Mouse (Mus musculus): ENCODE data around the gene Slc25a18.
"Not testable (repeated sequence)": the region's sequence is repeated elsewhere in the genome, so short reads cannot be mapped to it uniquely, and the experiment has no call there.

Gene Slc25a18

GRCm38 (mm10) chr6:120798019-120798418 lies 24.6 kb downstream of the Slc25a18 start:
- DNase-seq (ENCODE audit: low spot score in 2 of 2), result peak in 1 of 2 experiments; percentile 47

- DNase-seq (ENCODE audit: low spot score in 2 of 2), result no peak
Measured at GRCm38 (mm10) chr6:120798905-120799304, 25.5 kb downstream of the Slc25a18 start.

GRCm38 (mm10) chr6:120799581-120800041 lies 26.2 kb downstream of the Slc25a18 start:
- no peak for DNase-seq (ENCODE audit: low spot score in 2 of 2)

DNA sequence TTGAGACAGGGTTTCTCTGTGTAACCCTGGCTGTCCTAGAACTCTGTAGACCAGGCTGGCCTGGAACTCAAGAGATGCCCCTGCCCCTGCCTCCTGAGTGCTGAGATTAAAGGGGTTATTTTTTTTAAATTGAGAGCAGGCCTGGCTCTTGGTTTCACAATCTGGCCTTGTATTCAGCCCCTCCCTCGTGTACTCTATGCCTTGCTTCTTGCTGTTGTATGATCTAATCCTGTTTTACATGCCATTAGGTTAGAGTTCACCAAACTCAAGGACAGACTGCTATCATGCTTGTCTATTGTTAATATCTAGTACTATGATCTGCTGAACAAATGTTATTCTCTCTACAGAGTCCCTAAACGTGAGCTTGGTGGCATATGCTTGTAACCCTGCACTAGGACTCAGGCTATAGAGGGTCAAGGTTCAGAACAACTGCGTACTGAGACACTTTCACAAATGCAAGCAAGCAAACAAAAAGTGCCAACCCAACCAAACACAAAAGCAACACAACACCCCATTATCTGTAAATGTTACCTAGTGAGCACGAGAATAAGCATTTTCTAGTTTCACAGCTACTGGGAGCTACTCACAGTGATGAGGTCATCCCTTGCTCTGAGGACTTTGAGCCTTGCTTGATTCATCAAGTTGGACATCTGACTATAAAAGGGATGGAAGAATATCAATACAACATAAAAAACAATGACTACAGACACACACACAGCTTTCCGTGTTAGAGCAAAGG lies 33.8 kb downstream of the Slc25a18 start:
- no peak for DNase-seq (ENCODE audit: low spot score in 2 of 2)

DNA sequence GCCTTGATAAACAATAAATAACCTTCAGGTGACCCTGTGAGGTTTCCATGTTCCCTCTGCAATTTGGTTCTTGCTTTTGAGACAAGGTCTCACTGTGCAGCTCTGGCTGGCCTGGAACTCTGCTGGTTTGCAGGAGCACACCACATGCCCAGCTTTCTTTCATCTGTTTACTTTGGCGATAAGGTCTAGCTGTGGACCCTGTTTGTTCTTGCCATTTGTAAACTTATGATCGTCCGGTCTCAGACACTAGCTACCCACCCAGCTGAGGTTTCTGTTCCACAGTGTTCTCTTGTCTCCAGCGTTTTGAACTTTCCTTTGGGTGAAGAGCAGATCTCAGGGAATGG lies 34.3 kb downstream of the Slc25a18 start:
- no peak for DNase-seq (ENCODE audit: low spot score in 2 of 2)

GRCm38 (mm10) chr6:120811999-120812398 lies 38.6 kb downstream of the Slc25a18 start:
- DNase-seq (ENCODE audit: low spot score in 2 of 2), result not testable (repeated sequence)

- DNase-seq (ENCODE audit: low spot score in 2 of 2), result no peak
Measured at GRCm38 (mm10) chr6:120819294-120819693, 45.9 kb downstream of the Slc25a18 start.

- no peak for DNase-seq (ENCODE audit: low spot score in 2 of 2)
Measured at GRCm38 (mm10) chr6:120820144-120820543, 46.8 kb downstream of the Slc25a18 start.

DNA sequence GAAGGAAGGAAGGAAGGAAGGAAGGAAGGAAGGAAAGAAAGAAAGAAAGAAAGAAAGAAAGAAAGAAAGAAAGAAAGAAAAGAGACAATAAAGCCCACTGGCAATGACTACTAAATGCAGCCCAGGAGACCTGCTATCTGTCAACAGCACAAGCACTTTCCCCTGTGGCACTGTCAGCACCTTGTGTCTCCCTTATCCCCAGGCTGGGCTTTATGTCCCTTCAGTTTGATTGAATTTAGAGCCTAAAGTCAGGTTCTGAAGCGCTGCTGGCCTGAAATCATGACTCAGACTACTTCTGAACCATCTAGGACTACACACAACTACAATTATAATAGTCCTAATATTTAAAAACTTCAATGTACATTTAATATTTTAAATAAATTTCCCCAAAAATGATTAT lies 47.6 kb downstream of the Slc25a18 start:
- no peak for DNase-seq (ENCODE audit: low spot score in 2 of 2)

DNA sequence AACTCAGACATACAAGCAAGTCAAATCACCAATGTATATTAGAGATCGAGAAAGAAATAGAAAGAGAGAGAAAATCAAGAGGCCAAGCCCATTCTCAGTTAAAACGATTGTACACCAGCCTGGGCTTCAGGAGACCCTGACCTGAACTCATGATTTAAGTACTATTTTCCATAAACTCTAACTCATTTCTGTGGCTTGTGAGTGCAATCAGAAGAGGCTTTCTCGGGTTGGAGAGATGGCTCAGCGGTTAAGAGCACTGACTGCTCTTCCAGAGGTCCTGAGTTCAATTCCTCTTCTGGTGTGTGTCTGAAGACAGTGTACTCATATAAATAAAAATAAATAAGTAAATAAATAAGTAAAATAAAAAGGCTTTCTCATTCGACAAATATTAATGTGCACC lies 48.3 kb downstream of the Slc25a18 start:
- DNase-seq (ENCODE audit: low spot score in 2 of 2), result no peak

GRCm38 (mm10) chr6:120822307-120822928 lies 49.0 kb downstream of the Slc25a18 start, which contains the start of gene Atp6v1e1:
Gene Atp6v1e1 (minus strand): TSS chr6:120822793.
- peak; percentile 86 to 93 for DNase-seq (ENCODE audit: low spot score in 2 of 2)

GRCm38 (mm10) chr6:120822937-120823614 lies 49.7 kb downstream of the Slc25a18 start:
- no peak for DNase-seq (ENCODE audit: low spot score in 2 of 2)

DNA sequence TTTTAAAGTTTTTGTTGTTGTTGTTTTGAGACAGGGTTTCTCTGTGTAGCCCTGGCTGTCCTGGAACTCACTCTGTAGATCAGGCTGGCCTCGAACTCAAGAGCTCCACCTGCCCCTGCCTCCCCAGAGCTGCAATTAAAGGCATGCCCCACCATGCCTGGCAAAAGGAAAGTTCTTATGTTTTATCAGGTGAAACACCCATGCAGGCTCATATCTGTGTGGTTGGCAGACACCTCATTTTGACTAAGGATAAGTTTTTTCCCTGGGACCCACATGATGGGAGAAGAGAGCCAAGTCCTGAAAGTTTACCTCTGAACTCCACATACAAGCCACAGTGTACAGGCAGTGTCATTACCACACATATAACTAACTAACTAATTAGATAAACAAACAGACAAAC lies 56.7 kb downstream of the Slc25a18 start:
- no peak for DNase-seq (ENCODE audit: low spot score in 2 of 2)

DNA sequence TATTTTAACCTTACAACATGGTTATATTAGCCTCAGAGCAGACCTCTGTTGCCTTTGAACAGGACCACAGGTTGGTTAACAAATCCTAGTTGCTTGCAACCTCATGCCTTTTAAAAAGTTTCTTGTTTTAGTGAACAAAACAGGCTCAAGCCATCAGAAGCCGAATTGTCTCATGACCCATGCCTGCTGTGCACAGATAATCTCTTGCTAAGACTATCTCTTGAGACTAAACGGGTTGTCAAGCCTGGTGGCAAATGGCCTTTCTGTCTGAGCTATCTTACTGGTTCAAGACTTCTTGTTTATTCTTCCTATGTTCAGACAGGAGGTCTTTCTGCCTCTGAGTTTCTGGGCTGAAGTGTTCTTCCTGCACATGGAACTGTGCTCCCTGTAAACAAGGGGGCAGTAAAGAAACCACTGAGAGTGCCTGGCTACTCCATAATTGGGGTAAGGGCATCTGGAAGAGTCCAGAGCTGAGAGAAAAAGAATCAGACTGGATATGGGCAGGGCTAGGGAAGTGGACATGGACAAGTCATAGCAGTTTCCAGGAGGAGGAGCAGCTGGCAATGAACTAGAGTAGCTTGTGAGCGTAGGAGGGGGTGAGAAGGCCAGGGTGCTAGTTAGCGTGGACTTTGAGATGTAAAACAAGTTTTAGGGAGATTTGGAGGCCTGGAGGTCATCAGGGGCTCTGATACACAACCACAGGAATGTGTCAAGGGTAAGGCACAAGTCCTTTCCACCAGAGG lies 57.7 kb downstream of the Slc25a18 start:
- DNase-seq (ENCODE audit: low spot score in 2 of 2), result no peak

DNA sequence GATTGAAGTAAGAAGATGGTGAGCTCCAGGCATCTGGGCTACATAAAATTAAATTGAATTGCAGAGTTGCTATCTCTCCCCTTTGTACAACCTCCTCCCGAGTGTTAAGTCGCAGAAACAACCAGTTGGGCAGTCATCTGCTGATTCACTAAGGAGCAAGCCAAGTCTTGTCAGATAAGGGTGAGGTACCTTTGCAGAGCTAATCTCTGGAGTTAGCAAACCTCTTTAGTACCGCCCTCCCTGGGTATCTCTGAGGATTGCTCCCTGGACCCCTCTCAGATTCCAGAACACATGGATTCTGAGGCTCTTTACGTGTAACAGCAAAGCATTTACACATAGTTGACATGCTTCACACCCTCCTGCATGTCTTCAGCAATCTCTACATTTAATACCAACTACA lies 58.7 kb downstream of the Slc25a18 start:
- no peak for DNase-seq (ENCODE audit: low spot score in 2 of 2)

DNA sequence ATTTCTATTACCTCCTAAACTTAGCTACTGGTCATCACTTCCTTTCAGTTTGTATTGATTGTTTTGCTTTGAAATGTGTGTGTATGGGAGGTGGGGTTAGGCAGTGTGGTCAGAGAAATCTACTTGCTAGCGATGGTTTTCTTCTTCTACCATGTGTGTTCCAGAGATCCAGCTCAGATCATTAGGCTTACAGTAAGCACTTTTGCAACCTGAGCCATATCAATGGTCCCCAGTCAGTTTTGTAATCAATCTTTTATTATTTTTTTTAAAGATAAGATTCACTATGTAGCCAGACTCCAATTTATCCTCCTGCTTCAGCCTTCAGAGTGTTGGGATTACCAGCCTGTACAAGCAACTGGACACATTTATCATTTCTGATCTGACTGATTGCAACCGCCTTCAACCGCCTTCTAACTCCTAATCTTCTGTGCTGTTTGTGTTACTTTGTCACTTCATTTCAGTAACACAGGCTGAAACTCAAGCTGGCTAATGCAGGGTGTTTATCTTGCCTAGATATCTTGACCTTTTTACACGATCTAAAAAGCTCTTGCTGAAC lies 61.5 kb downstream of the Slc25a18 start:
- no peak for DNase-seq (ENCODE audit: low spot score in 2 of 2)

- peak; percentile 98 to 99 for DNase-seq (ENCODE audit: low spot score in 2 of 2)
Measured at GRCm38 (mm10) chr6:120835474-120836374, 62.3 kb downstream of the Slc25a18 start, which contains the start of gene Bcl2l13. Gene Bcl2l13 (plus strand): TSS chr6:120836212.

DNA sequence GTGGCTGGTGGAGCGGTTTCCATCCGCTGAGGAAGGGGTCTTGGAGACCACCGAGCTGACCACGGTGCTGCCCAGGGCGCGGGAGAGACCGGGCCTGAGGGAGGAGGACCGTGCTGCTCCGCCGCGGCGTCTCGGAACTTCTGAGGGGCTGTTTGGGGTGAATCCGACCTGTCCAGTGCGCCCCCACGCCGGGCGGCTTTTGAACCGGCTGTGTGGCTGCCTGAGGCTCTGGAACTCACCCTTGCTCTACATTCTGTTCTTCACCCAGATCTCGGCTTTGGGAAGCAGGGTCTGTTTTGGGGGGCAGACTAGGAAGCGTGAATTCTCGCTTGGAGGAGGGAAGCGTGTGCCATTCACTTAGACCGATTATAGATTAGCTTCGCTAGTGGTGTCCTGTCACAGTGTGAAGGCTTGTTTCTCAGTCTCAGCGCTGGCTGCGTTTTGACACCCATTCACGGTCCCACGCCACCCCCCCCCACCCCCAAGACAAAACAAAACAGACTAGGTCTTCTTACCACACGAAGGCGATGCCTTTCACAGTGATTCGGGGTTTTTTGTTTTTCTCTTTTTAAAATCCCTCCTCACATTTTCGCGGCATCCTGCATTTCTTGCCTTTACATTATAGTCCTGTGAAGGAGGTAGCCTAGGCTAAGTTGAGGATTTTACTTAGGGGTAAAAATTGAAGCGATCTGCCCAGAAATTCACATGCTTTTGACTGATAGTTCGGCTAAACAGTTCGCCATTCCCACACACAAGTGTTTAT lies 63.2 kb downstream of the Slc25a18 start:
- DNase-seq (ENCODE audit: low spot score in 2 of 2), result peak; percentile 43 to 51

GRCm38 (mm10) chr6:120837152-120837530 lies 63.8 kb downstream of the Slc25a18 start:
- no peak for DNase-seq (ENCODE audit: low spot score in 2 of 2)

GRCm38 (mm10) chr6:120840258-120840657 lies 66.9 kb downstream of the Slc25a18 start:
- no peak for DNase-seq (ENCODE audit: low spot score in 2 of 2)

Data from urinary bladder, postnatal 36 days (tissue).